Mouse (Mus musculus): ENCODE measurements at regions not wholly inside any gene's neighbourhood (a gene's known extent, or its start where the extent isn't known, plus 50 kb on each side); places are given as distances from the start of the nearest gene placed in this dataset.

- no peak for ATAC-seq (replicated peaks; ENCODE audit: poor library complexity)
Measured at GRCm38 (mm10) chr5:107035376-107035775, 71.3 kb downstream of the Cdc7 start.

- ATAC-seq (replicated peaks; ENCODE audit: poor library complexity), result no peak
Measured at GRCm38 (mm10) chr5:107035782-107036181, 71.7 kb downstream of the Cdc7 start.

GRCm38 (mm10) chr5:107036475-107036874 lies 72.4 kb downstream of the Cdc7 start:
- ATAC-seq (replicated peaks; ENCODE audit: poor library complexity), result no peak

- no peak for ATAC-seq (replicated peaks; ENCODE audit: poor library complexity)
Measured at GRCm38 (mm10) chr5:107037087-107037486, 73.0 kb downstream of the Cdc7 start.

- ATAC-seq (replicated peaks; ENCODE audit: poor library complexity), result no peak
Measured at GRCm38 (mm10) chr5:107039340-107039739, 75.2 kb downstream of the Cdc7 start.

- no peak for ATAC-seq (replicated peaks; ENCODE audit: poor library complexity)
Measured at GRCm38 (mm10) chr5:107039956-107040355, 75.8 kb downstream of the Cdc7 start.

- ATAC-seq (replicated peaks; ENCODE audit: poor library complexity), result no peak
Measured at GRCm38 (mm10) chr5:107040489-107040888, 76.4 kb downstream of the Cdc7 start.

- 0 out of 2 replicates have a peak, but pooled peaks have one; percentile 34 for ATAC-seq (replicated peaks; ENCODE audit: poor library complexity)
Measured at GRCm38 (mm10) chr5:107045163-107045562, 81.0 kb downstream of the Cdc7 start.

GRCm38 (mm10) chr5:107046501-107046931 lies 82.4 kb downstream of the Cdc7 start:
- ATAC-seq (replicated peaks; ENCODE audit: poor library complexity), result no peak

GRCm38 (mm10) chr5:107048607-107049006 lies 84.5 kb downstream of the Cdc7 start:
- ATAC-seq (replicated peaks; ENCODE audit: poor library complexity), result no peak

GRCm38 (mm10) chr5:107050076-107050475 lies 86.0 kb downstream of the Cdc7 start:
- ATAC-seq (replicated peaks; ENCODE audit: poor library complexity), result no peak

- no peak for ATAC-seq (replicated peaks; ENCODE audit: poor library complexity)
Measured at GRCm38 (mm10) chr5:107051868-107052267, 87.7 kb downstream of the Cdc7 start.

GRCm38 (mm10) chr5:107054900-107055452 lies 90.9 kb downstream of the Cdc7 start:
- peak; percentile 47 for ATAC-seq (replicated peaks; ENCODE audit: poor library complexity)

GRCm38 (mm10) chr5:107055455-107055854 lies 91.3 kb downstream of the Cdc7 start:
- ATAC-seq (replicated peaks; ENCODE audit: poor library complexity), result peak; percentile 59
